Mouse (Mus musculus) small intestine, adult 2 months (tissue): ENCODE measurements at regions not wholly inside any gene's neighbourhood (a gene's known extent, or its start where the extent isn't known, plus 50 kb on each side); places are given as distances from the start of the nearest gene placed in this dataset.

ENCODE experiments used
- H3K27ac ChIP-seq: fragments of 200-500 bp; 2 replicates; pipeline ENCODE4 v1.5.1; 2012; ENCODE audit warnings: low read depth, low read length, control low read depth, inconsistent platforms; ENCODE audit not compliant: insufficient read depth
- H3K27me3 ChIP-seq: fragments of 200-500 bp; 2 replicates; pipeline ENCODE4 v1.6.1; 2012; ENCODE audit warnings: mild to moderate bottlenecking, moderate library complexity, low read length, inconsistent platforms; ENCODE audit not compliant: control insufficient read depth, insufficient read depth
- H3K36me3 ChIP-seq: fragments of 200-500 bp; 2 replicates; pipeline ENCODE4 v1.6.1; 2012; ENCODE audit warnings: mild to moderate bottlenecking, low read length, control low read depth, inconsistent platforms; ENCODE audit not compliant: control insufficient read depth, insufficient read depth
- H3K4me1 ChIP-seq: fragments of 200-500 bp; 2 replicates; pipeline ENCODE4 v1.6.1; 2012; ENCODE audit warnings: low read length, inconsistent platforms, mixed read lengths; ENCODE audit not compliant: control insufficient read depth, insufficient read depth, insufficient read length
- H3K4me3 ChIP-seq: fragments of 200-500 bp; 2 replicates; pipeline ENCODE4 v1.5.1; 2012; ENCODE audit warnings: low read depth, mild to moderate bottlenecking, control low read depth, inconsistent platforms, low read length, moderate library complexity
- CTCF ChIP-seq: fragments of 200-500 bp; IDR thresholded peaks from 2 replicates; pipeline ENCODE4 v1.5.1; 2012; ENCODE audit warnings: low read depth, mild to moderate bottlenecking, control low read depth, inconsistent platforms, low read length, moderate library complexity, mixed read lengths; ENCODE audit not compliant: insufficient replicate concordance, insufficient read length; ENCODE audit errors: extremely low read depth
- POLR2A ChIP-seq: fragments of 200-500 bp; IDR thresholded peaks from 2 replicates; pipeline ENCODE4 v1.6.1; 2012; ENCODE audit warnings: low read depth, mild to moderate bottlenecking, control low read depth, inconsistent platforms, low read length, moderate library complexity
- WGBS: fragments of 180-500 bp; shearing (Covaris S2); methylation state at CpG from one replicate; pipeline ENCODE4 v1.1.7; 2018; 5-methylcytosine and 5-hydroxymethylcytosine counted together

- H3K27me3 ChIP-seq: no peaks in the 10 kb centered on the region
Observed at GRCm38 (mm10) chr2:61379076-61379475, 199.3 kb upstream of the Tank start.

GRCm38 (mm10) chr2:61378297-61378696 is 200.1 kb upstream of the Tank start:
- 88% methylated on average over 5 of the region's 5 CpGs for WGBS
- no peak for TF ChIP-seq CTCF
- TF ChIP-seq POLR2A: no peak
- no peaks in the 10 kb centered on the region for H3K27me3 ChIP-seq

More at GRCm38 (mm10) chr2:61379076-61379475, 199.3 kb upstream of the Tank start:
- no peak overlapping the region for H3K4me3 ChIP-seq
- H3K4me1 ChIP-seq: no peaks in the 10 kb centered on the region
- H3K36me3 ChIP-seq: no peaks in the 10 kb centered on the region
- no peak overlapping the region for H3K27ac ChIP-seq
- TF ChIP-seq CTCF (no peak), POLR2A (no peak)
- 57% methylated on average over 5 of the region's 5 CpGs for WGBS

GRCm38 (mm10) chr2:61377756-61378155 is 200.6 kb upstream of the Tank start:
- Histone ChIP-seq H3K36me3 (no peaks in the 10 kb centered on the region), H3K27ac (no peak overlapping the region), H3K27me3 (no peaks in the 10 kb centered on the region), H3K4me3 (no peak overlapping the region), H3K4me1 (no peaks in the 10 kb centered on the region)
- 87% methylated on average over 8 of the region's 8 CpGs for WGBS
- TF ChIP-seq POLR2A (no peak), CTCF (no peak)

More at GRCm38 (mm10) chr2:61378297-61378696, 200.1 kb upstream of the Tank start:
- Histone ChIP-seq H3K4me1 (no peaks in the 10 kb centered on the region), H3K4me3 (no peak overlapping the region), H3K27ac (no peak overlapping the region), H3K36me3 (no peaks in the 10 kb centered on the region)

GRCm38 (mm10) chr2:61362606-61363005 is 215.8 kb upstream of the Tank start:
- TF ChIP-seq POLR2A: no peak
- no peak for TF ChIP-seq CTCF
- H3K27ac ChIP-seq: no peak overlapping the region
- no peaks in the 10 kb centered on the region for H3K27me3 ChIP-seq
- H3K4me1 ChIP-seq: no peaks in the 10 kb centered on the region
- no peak overlapping the region for H3K4me3 ChIP-seq
- no peaks in the 10 kb centered on the region for H3K36me3 ChIP-seq
- WGBS: 92% methylated on average over 4 of the region's 4 CpGs

- 77% methylated on average over 2 of the region's 2 CpGs for WGBS
- Histone ChIP-seq H3K4me1 (no peaks in the 10 kb centered on the region), H3K27ac (no peak overlapping the region), H3K27me3 (no peaks in the 10 kb centered on the region), H3K4me3 (no peak overlapping the region), H3K36me3 (no peaks in the 10 kb centered on the region)
- TF ChIP-seq POLR2A: no peak
- no peak for TF ChIP-seq CTCF
Observed at GRCm38 (mm10) chr2:61361394-61361793, 217.0 kb upstream of the Tank start.

- 71% methylated on average over 8 of the region's 8 CpGs for WGBS
- Histone ChIP-seq H3K36me3 (no peaks in the 10 kb centered on the region), H3K27me3 (no peaks in the 10 kb centered on the region; the same call in 1 of the 2 replicates), H3K4me3 (no peak overlapping the region), H3K4me1 (no peaks in the 10 kb centered on the region), H3K27ac (no peak overlapping the region)
- TF ChIP-seq POLR2A (no peak), CTCF (no peak)
Observed at GRCm38 (mm10) chr2:61354104-61354503, 224.3 kb upstream of the Tank start.

- 92% methylated on average over 3 of the region's 3 CpGs for WGBS
Observed at GRCm38 (mm10) chr2:61347451-61347850, 230.9 kb upstream of the Tank start.

More at GRCm38 (mm10) chr2:61347451-61347850, 230.9 kb upstream of the Tank start:
- Histone ChIP-seq H3K4me3 (no peak overlapping the region), H3K27me3 (no peaks in the 10 kb centered on the region; the same call in 1 of the 2 replicates), H3K36me3 (no peaks in the 10 kb centered on the region), H3K27ac (no peak overlapping the region), H3K4me1 (peaks cover 4% of the 10 kb centered on the region)
- no peak for TF ChIP-seq CTCF
- no peak for TF ChIP-seq POLR2A
